Comparison of ENCODE assay signal across 7 mouse cellular contexts in genomic region chr7:31139765-31140164, GRCm38 (mm10). TPM values are rescaled to one million over a fixed set of nuclear protein-coding genes. Genes with fewer than 3 reads are reported as not detected.
A peak's percentile ranks its signal among the peaks of the same experiment; 100 is the strongest.
DNase-seq lines count a peak whose midpoint lies in the region; ATAC-seq and TF ChIP-seq lines count a peak whose summit lies in the region.

No protein-coding gene starts in this region.

- no peak overlapping the region for H3ac ChIP-seq in C2C12 (ENCODE audit: control insufficient read depth, insufficient read length, low read depth)

- no peaks in the 10 kb centered on the region for H3K79me3 ChIP-seq in C2C12 (ENCODE audit: low read depth)

- ATAC-seq in granulocyte monocyte progenitor cell, adult 5-6 weeks (replicated peaks; ENCODE audit: poor library complexity, severe bottlenecking), result peak; percentile 84

- H3K27ac ChIP-seq in small intestine, adult 2 months (ENCODE audit: insufficient read depth, low read depth, low read length), result no peak overlapping the region

- H3K27me3 ChIP-seq in C2C12 (ENCODE audit: control insufficient read depth, insufficient read depth, insufficient read length), result no peaks in the 10 kb centered on the region
- H3K27me3 ChIP-seq in small intestine, adult 2 months (ENCODE audit: control insufficient read depth, insufficient read depth, low read length), result no peaks in the 10 kb centered on the region

- H3K4me3 ChIP-seq in C2C12 (ENCODE audit: insufficient read depth, poor library complexity, severe bottlenecking), result no peak overlapping the region
- H3K4me3 ChIP-seq in small intestine, adult 2 months (ENCODE audit: low read depth, low read length), result no peak overlapping the region

- TF ChIP-seq CTCF in C2C12 (IDR thresholded peaks at IDR 0.05; ENCODE audit: control insufficient read depth, insufficient read depth, insufficient read length), result peak; percentile 22
- TF ChIP-seq CTCF in small intestine, adult 2 months (IDR thresholded peaks at IDR 0.05; ENCODE audit: extremely low read depth, insufficient read length, insufficient replicate concordance, low read depth, low read length), result peak; percentile 73; the same call in 1 of the 2 replicates

- peak; percentile 53 for DNase-seq in 3T3-L1 (ENCODE audit: low read depth, low spot score)
- DNase-seq in cerebellum, adult 11-12 months, result peak; percentile 70
- peak; percentile 74 for DNase-seq in kidney, adult 9 months
- DNase-seq in lung, postnatal 14 days, result peak; percentile 72

- TF ChIP-seq POLR2A in small intestine, adult 2 months (IDR thresholded peaks at IDR 0.05; ENCODE audit: low read depth, low read length), result no peak

- peaks cover 32% of the 10 kb centered on the region for H3K36me3 ChIP-seq in C2C12 (ENCODE audit: control insufficient read depth, insufficient read depth)
- H3K36me3 ChIP-seq in small intestine, adult 2 months (ENCODE audit: control insufficient read depth, insufficient read depth, low read length), result peaks cover 19% of the 10 kb centered on the region; the same call in 1 of the 2 replicates

- no peaks in the 10 kb centered on the region; the same call in 1 of the 2 replicates for H3K4me1 ChIP-seq in small intestine, adult 2 months (ENCODE audit: control insufficient read depth, insufficient read depth, insufficient read length, low read length)

- 53% methylated on average over 5 of the region's 5 CpGs for WGBS in small intestine, adult 2 months

- H3K79me2 ChIP-seq in C2C12 (ENCODE audit: control insufficient read depth, insufficient read depth), result peaks cover under 1% of the 10 kb centered on the region

TF ChIP-seq in C2C12, 6 proteins besides CTCF, POLR2A, EP300 and RAD21:
- TF ChIP-seq FOSL1 (IDR thresholded peaks at IDR 0.05; ENCODE audit: insufficient read depth, low read length, poor library complexity, severe bottlenecking) (no peak), MAX (IDR thresholded peaks at IDR 0.05) (no peak), USF1 (IDR thresholded peaks at IDR 0.05; ENCODE audit: low read depth) (no peak), MYOD1 (IDR thresholded peaks at IDR 0.05; ENCODE audit: control insufficient read depth, insufficient read length, low read depth) (no peak), MYOG (IDR thresholded peaks at IDR 0.05; ENCODE audit: control insufficient read depth, extremely low read depth, insufficient read length) (no peak), CEBPB (IDR thresholded peaks at IDR 0.05; ENCODE audit: low read depth) (no peak)
TF ChIP-seq in C2C12: peak in this region for 0.

RNA-seq across cellular contexts. Expression of gene Scn1b, which starts 13.0 kb away (rescaled TPM):
- 2.3 TPM for polyA plus RNA-seq in C2C12 (2012; fragmentation: generic; extraction: Trizol)
- total RNA-seq in granulocyte monocyte progenitor cell, adult 5-6 weeks (2014; fragmentation: Nextera tagmentation), result not detected in 2 replicates
- total RNA-seq in granulocyte monocyte progenitor cell, adult 5-6 weeks (2017), result not detected in 2 replicates
- 11.1 and 19.6 TPM in 2 replicates for polyA plus RNA-seq in small intestine, adult 2 months (2012; rRNA removed)

RNA-seq across cellular contexts. Expression of gene Gramd1a, which starts 15.9 kb away (rescaled TPM):
- polyA plus RNA-seq in C2C12 (2012; fragmentation: generic; extraction: Trizol), result 17.9 TPM
- total RNA-seq in granulocyte monocyte progenitor cell, adult 5-6 weeks (2014; fragmentation: Nextera tagmentation), result 59.3 and 77.5 TPM in 2 replicates
- 21.2 and 36.5 TPM in 2 replicates for total RNA-seq in granulocyte monocyte progenitor cell, adult 5-6 weeks (2017)
- polyA plus RNA-seq in small intestine, adult 2 months (2012; rRNA removed), result 56.4 and 64.9 TPM in 2 replicates

RNA-seq across cellular contexts. Expression of gene Hpn, which starts 24.7 kb away (rescaled TPM):
- polyA plus RNA-seq in C2C12 (2012; fragmentation: generic; extraction: Trizol), result not detected
- 11.1 TPM in 1 of 2 replicates, not detected in the other for total RNA-seq in granulocyte monocyte progenitor cell, adult 5-6 weeks (2014; fragmentation: Nextera tagmentation)
- total RNA-seq in granulocyte monocyte progenitor cell, adult 5-6 weeks (2017), result not detected in 2 replicates
- polyA plus RNA-seq in small intestine, adult 2 months (2012; rRNA removed), result 4.2 and 27.5 TPM in 2 replicates
